Mouse (Mus musculus) bone marrow, adult 2 months (tissue): ENCODE measurements around the gene Rmnd1.

Experiments
- CTCF ChIP-seq: fragments of 200-500 bp; IDR thresholded peaks from 2 replicates; pipeline ENCODE4 v1.5.1; 2011; ENCODE audit warnings: low read length, control low read depth; ENCODE audit not compliant: control insufficient read depth, insufficient read depth
- POLR2A ChIP-seq: fragments of 200-500 bp; IDR thresholded peaks from 2 replicates; pipeline ENCODE4 v1.6.1; 2011; ENCODE audit warnings: low read depth, mild to moderate bottlenecking, control low read depth, low read length, borderline replicate concordance; ENCODE audit not compliant: control insufficient read depth

GRCm38 (mm10) chr10:4386609-4387591 lies 45.3 kb downstream of the Rmnd1 start:
- TF ChIP-seq POLR2A = peak; percentile 94
- no peak for TF ChIP-seq CTCF
